Mouse (Mus musculus) adrenal gland, adult 18-20 months (tissue): ENCODE measurements around the gene Snapc5. TPM values are rescaled to one million over a fixed set of nuclear protein-coding genes. Genes with fewer than 3 reads are reported as not detected.

Experiments used
- microRNA-seq, 2 experiments: library from miRNA; unstranded; fragments of <30 nt; microRNA quantifications; one replicate each; pipeline ENCODE4 v1.2.0; 2021; ENCODE audit warnings: borderline number of aligned reads in 2 of 2
- total RNA-seq, 2 experiments: library from RNA; stranded (reverse); gene quantifications; 1 replicate in 1 of 2; 2 replicates in 1 of 2; pipeline ENCODE4 v1.2.3; 2021

The Snapc5 gene
- total RNA-seq, 2 experiments from 2014 or later: 23.2 to 25.0 TPM

Small RNA genes lying within 50 kb of the gene (microRNA-seq; reads per million reads assigned to microRNA genes)
- 0 reads per million in 2 experiments for gene Gm24106

Other genes starting within 250 kb of the Snapc5 start
- 1 to 10 TPM; 5.4 to 5.5 TPM for gene Smad6, start 157.2 kb upstream of the Snapc5 start, total RNA-seq
- gene Lctl, start 62.1 kb upstream of the Snapc5 start, total RNA-seq: 10 to 100 TPM in 1 of 2 experiments, under 1 TPM in 1; 0.46 to 11.9 TPM
- gene Zwilch, start 6.2 kb upstream of the Snapc5 start, total RNA-seq: 1 to 10 TPM; 3.1 to 3.8 TPM
- 100 to 1,000 TPM; 867 to 950 TPM for gene Rpl4, start 5.9 kb upstream of the Snapc5 start, total RNA-seq
- 1 to 10 TPM; 2.2 to 2.8 TPM for gene Uchl4, start 55.9 kb downstream of the Snapc5 start, total RNA-seq
- 10 to 100 TPM; 81.5 to 83.4 TPM for gene Map2k1, start 74.4 kb downstream of the Snapc5 start, total RNA-seq
- 10 to 100 TPM in 1 of 2 experiments, 1 to 10 TPM in 1; 7.7 to 11.9 TPM for gene Tipin, start 102.3 kb downstream of the Snapc5 start, total RNA-seq
- 10 to 100 TPM; 20.7 to 20.8 TPM for gene Dis3l, start 162.0 kb downstream of the Snapc5 start, total RNA-seq
- gene Megf11, start 206.4 kb downstream of the Snapc5 start, total RNA-seq: 1 to 10 TPM in 1 of 2 experiments, under 1 TPM in 1; 0.74 to 1.3 TPM